Mouse (Mus musculus) olfactory bulb, adult 2 months (tissue): ENCODE measurements around the gene Il1r1. TPM values are rescaled to one million over a fixed set of nuclear protein-coding genes. Genes with fewer than 3 reads are reported as not detected.

ENCODE experiments used
- H3K27ac ChIP-seq: fragments of 200-500 bp; 2 replicates; pipeline ENCODE4 v1.5.1; 2012; ENCODE audit warnings: low read depth, low read length; ENCODE audit not compliant: insufficient read depth
- H3K4me1 ChIP-seq: fragments of 200-500 bp; 2 replicates; pipeline ENCODE4 v1.6.1; 2012; ENCODE audit warnings: low read length; ENCODE audit not compliant: control insufficient read depth, insufficient read depth
- H3K4me3 ChIP-seq: fragments of 200-500 bp; 2 replicates; pipeline ENCODE4 v1.5.1; 2012; ENCODE audit warnings: mild to moderate bottlenecking, low read depth, low read length, moderate library complexity; ENCODE audit not compliant: insufficient read depth
- CTCF ChIP-seq: fragments of 200-500 bp; IDR thresholded peaks from 2 replicates; pipeline ENCODE4 v1.5.1; 2012; ENCODE audit warnings: low read depth, mild to moderate bottlenecking, low read length, moderate library complexity; ENCODE audit not compliant: insufficient read depth
- POLR2A ChIP-seq: fragments of 200-500 bp; IDR thresholded peaks from 2 replicates; pipeline ENCODE4 v1.6.1; 2012; ENCODE audit warnings: mild to moderate bottlenecking, low read depth, low read length, moderate library complexity; ENCODE audit not compliant: insufficient read depth
- WGBS: fragments of 180-500 bp; shearing (Covaris S2); methylation state at CpG from one replicate; pipeline ENCODE4 v1.1.7; 2018; 5-methylcytosine and 5-hydroxymethylcytosine counted together
- polyA plus RNA-seq: library from polyadenylated mRNA; stranded (reverse); fragments of >200 nt; gene quantifications from 2 replicates; pipeline ENCODE4 v1.2.4, GENCODE M21; 2012; ENCODE audit warnings: low replicate concordance; ENCODE audit not compliant: missing spikeins, insufficient read depth, insufficient read length

Gene Il1r1
- not detected in 2 replicates for polyA plus RNA-seq

- no peak for TF ChIP-seq POLR2A
- no peak for TF ChIP-seq CTCF
- 43% methylated on average over 12 of the region's 12 CpGs for WGBS
- no peak within 1 kb of the TSS for H3K27ac ChIP-seq
- H3K4me1 ChIP-seq, result no peaks in the 10 kb centered on the region
- no peak within 1 kb of the TSS for H3K4me3 ChIP-seq
These were observed at the start of gene Il1r1 for GRCm38 (mm10) chr1:40224539-40225284. Gene Il1r1, plus strand, starts transcription at chr1:40225080.

- Histone ChIP-seq H3K4me1 (no peaks in the 10 kb centered on the region), H3K4me3 (no peak overlapping the region), H3K27ac (no peak overlapping the region)
- TF ChIP-seq POLR2A (no peak), CTCF (no peak)
- WGBS, result 94% methylated on average over 5 of the region's 5 CpGs
These were observed 49.8 kb upstream of the Il1r1 start for GRCm38 (mm10) chr1:40175123-40175522.

- Histone ChIP-seq H3K4me3 (no peak overlapping the region), H3K27ac (no peak overlapping the region), H3K4me1 (no peaks in the 10 kb centered on the region)
- TF ChIP-seq CTCF (no peak), POLR2A (no peak)
- WGBS, result 100% methylated on average over 1 of the region's 1 CpGs
These were observed 49.1 kb upstream of the Il1r1 start for GRCm38 (mm10) chr1:40175797-40176196.

GRCm38 (mm10) chr1:40179031-40179430, 45.8 kb upstream of the Il1r1 start:
- Histone ChIP-seq H3K4me1 (no peaks in the 10 kb centered on the region), H3K4me3 (no peak overlapping the region), H3K27ac (no peak overlapping the region)
- WGBS, result 91% methylated on average over 4 of the region's 4 CpGs
- TF ChIP-seq POLR2A (no peak), CTCF (no peak)

- no peak overlapping the region for H3K27ac ChIP-seq
- TF ChIP-seq CTCF (no peak), POLR2A (no peak)
- H3K4me3 ChIP-seq, result no peak overlapping the region
- 79% methylated on average over 1 of the region's 1 CpGs for WGBS
- no peaks in the 10 kb centered on the region for H3K4me1 ChIP-seq
These were observed 45.4 kb upstream of the Il1r1 start for GRCm38 (mm10) chr1:40179493-40179892.

- 48% methylated on average over 2 of the region's 2 CpGs for WGBS
- H3K4me3 ChIP-seq, result no peak overlapping the region
- no peak overlapping the region for H3K27ac ChIP-seq
- no peaks in the 10 kb centered on the region for H3K4me1 ChIP-seq
- no peak for TF ChIP-seq CTCF
These were observed 44.0 kb upstream of the Il1r1 start for GRCm38 (mm10) chr1:40180861-40181260.

- no peak overlapping the region for H3K4me3 ChIP-seq
- 69% methylated on average over 3 of the region's 3 CpGs for WGBS
These were observed 43.2 kb upstream of the Il1r1 start for GRCm38 (mm10) chr1:40181716-40182115.

GRCm38 (mm10) chr1:40183410-40183809, 41.5 kb upstream of the Il1r1 start:
- Histone ChIP-seq H3K4me1 (no peaks in the 10 kb centered on the region), H3K27ac (no peak overlapping the region), H3K4me3 (no peak overlapping the region)
- TF ChIP-seq CTCF (no peak), POLR2A (no peak)

More at GRCm38 (mm10) chr1:40181716-40182115, 43.2 kb upstream of the Il1r1 start:
- H3K4me1 ChIP-seq, result no peaks in the 10 kb centered on the region
- TF ChIP-seq POLR2A (no peak), CTCF (no peak)
- H3K27ac ChIP-seq, result no peak overlapping the region

- Histone ChIP-seq H3K4me1 (no peaks in the 10 kb centered on the region), H3K4me3 (no peak overlapping the region), H3K27ac (no peak overlapping the region)
- no peak for TF ChIP-seq POLR2A
- no peak for TF ChIP-seq CTCF
- WGBS, result 72% methylated on average over 1 of the region's 1 CpGs
These were observed 36.9 kb upstream of the Il1r1 start for GRCm38 (mm10) chr1:40187961-40188360.

- 70% methylated on average over 5 of the region's 5 CpGs for WGBS
These were observed 34.9 kb upstream of the Il1r1 start for GRCm38 (mm10) chr1:40190025-40190424.

More at GRCm38 (mm10) chr1:40190025-40190424, 34.9 kb upstream of the Il1r1 start:
- no peak for TF ChIP-seq CTCF
- no peak for TF ChIP-seq POLR2A
- Histone ChIP-seq H3K4me1 (no peaks in the 10 kb centered on the region), H3K4me3 (no peak overlapping the region), H3K27ac (no peak overlapping the region)
